Mouse (Mus musculus) neutrophil, adult 83 days (primary cell): ENCODE data around the gene Yipf4. TPM values are rescaled to one million over a fixed set of nuclear protein-coding genes. Genes with fewer than 3 reads are reported as not detected.

ENCODE experiments used
- total RNA-seq, 2 experiments: library from RNA; stranded (reverse); gene quantifications; one replicate each; pipeline ENCODE4 v1.2.4; 2023

The Yipf4 gene
- total RNA-seq, result 10 to 100 TPM; 37.1 to 41.2 TPM

GRCm38 (mm10) chr17:74489024-74489900, at the start of gene Yipf4:
Gene Yipf4, plus strand, starts transcription at chr17:74489493.

GRCm38 (mm10) chr17:74458711-74459408, 30.4 kb upstream of the Yipf4 start, which contains the start of gene Nlrc4:
Gene Nlrc4, minus strand, starts transcription at chr17:74459142.

GRCm38 (mm10) chr17:74527729-74528607, 38.7 kb downstream of the Yipf4 start, which contains the start of gene Birc6:
Gene Birc6, plus strand, starts transcription at chr17:74528295.

Other genes starting within 250 kb of the Yipf4 start
- gene Memo1, start 194.0 kb upstream of the Yipf4 start, total RNA-seq, result 10 to 100 TPM; 35.2 to 43.2 TPM
- 10 to 100 TPM; 54.5 to 61.2 TPM for gene Dpy30, start 165.5 kb upstream of the Yipf4 start, total RNA-seq
- gene Spast, start 150.5 kb upstream of the Yipf4 start, total RNA-seq, result 10 to 100 TPM; 21.4 TPM
- gene Slc30a6, start 93.9 kb upstream of the Yipf4 start, total RNA-seq, result 10 to 100 TPM; 10.4 to 11.4 TPM
- 1 to 10 TPM; 5.4 TPM for gene Nlrc4, start 30.4 kb upstream of the Yipf4 start, total RNA-seq
- gene Birc6, start 38.8 kb downstream of the Yipf4 start, total RNA-seq, result 100 to 1,000 TPM in 1 of 2 experiments, 10 to 100 TPM in 1; 99.6 to 119 TPM
- gene Ttc27, start 228.2 kb downstream of the Yipf4 start, total RNA-seq, result 1 to 10 TPM; 3.9 to 6.2 TPM